Mouse (Mus musculus): ENCODE measurements at regions not wholly inside any gene's neighbourhood (a gene's known extent, or its start where the extent isn't known, plus 50 kb on each side); places are given as distances from the start of the nearest gene placed in this dataset.
A peak's percentile ranks its signal among the peaks of the same experiment; 100 is the strongest.

- H3K9me3 ChIP-seq (ENCODE audit: control insufficient read depth, low read length), result no peaks in the 10 kb centered on the region
- no peak overlapping the region for H3K27ac ChIP-seq (replicated peaks; ENCODE audit: low read depth, low read length)
- DNase-seq (ENCODE audit: low spot score) (no peak), ATAC-seq (ENCODE audit: low read depth) (no peak)
- no peaks in the 10 kb centered on the region for H3K27me3 ChIP-seq (replicated peaks; ENCODE audit: control insufficient read depth, insufficient read depth, low read length)
- H3K4me3 ChIP-seq (ENCODE audit: low read depth, low read length), result no peak overlapping the region
- no peaks in the 10 kb centered on the region for H3K36me3 ChIP-seq (ENCODE audit: control insufficient read depth, insufficient read depth, low read length)
- H3K4me1 ChIP-seq (ENCODE audit: control insufficient read depth, insufficient read depth, low read length), result no peaks in the 10 kb centered on the region
- no peak overlapping the region for H3K9ac ChIP-seq (ENCODE audit: low read depth, low read length)
- 83% methylated on average over 18 of the region's 19 CpGs for WGBS
- H3K4me2 ChIP-seq (ENCODE audit: low read depth, low read length), result no peak overlapping the region
These were observed 495.2 kb upstream of the Kif18a start for GRCm38 (mm10) chr2:108785161-108785957.

- Histone ChIP-seq H3K4me3 (ENCODE audit: low read depth, low read length) (no peak overlapping the region), H3K4me2 (ENCODE audit: low read depth, low read length) (no peak overlapping the region), H3K9me3 (ENCODE audit: control insufficient read depth, low read length) (no peaks in the 10 kb centered on the region), H3K9ac (ENCODE audit: low read depth, low read length) (no peak overlapping the region), H3K27me3 (replicated peaks; ENCODE audit: control insufficient read depth, insufficient read depth, low read length) (no peaks in the 10 kb centered on the region), H3K36me3 (ENCODE audit: control insufficient read depth, insufficient read depth, low read length) (no peaks in the 10 kb centered on the region), H3K27ac (replicated peaks; ENCODE audit: low read depth, low read length) (no peak overlapping the region), H3K4me1 (ENCODE audit: control insufficient read depth, insufficient read depth, low read length) (no peaks in the 10 kb centered on the region)
- 87% methylated on average over 7 of the region's 7 CpGs for WGBS
- ATAC-seq (ENCODE audit: low read depth) (no peak), DNase-seq (ENCODE audit: low spot score) (no peak)
These were observed 491.4 kb upstream of the Kif18a start for GRCm38 (mm10) chr2:108789166-108789565.

- ATAC-seq (ENCODE audit: low read depth), result no peak
- DNase-seq (ENCODE audit: low spot score), result peak; percentile 14
- WGBS, result 34% methylated on average over 2 of the region's 2 CpGs
- H3K9ac ChIP-seq (ENCODE audit: low read depth, low read length), result no peak overlapping the region
- no peaks in the 10 kb centered on the region for H3K9me3 ChIP-seq (ENCODE audit: control insufficient read depth, low read length)
- H3K4me2 ChIP-seq (ENCODE audit: low read depth, low read length), result no peak overlapping the region
- no peaks in the 10 kb centered on the region for H3K36me3 ChIP-seq (ENCODE audit: control insufficient read depth, insufficient read depth, low read length)
- no peak overlapping the region for H3K27ac ChIP-seq (replicated peaks; ENCODE audit: low read depth, low read length)
- no peaks in the 10 kb centered on the region for H3K27me3 ChIP-seq (replicated peaks; ENCODE audit: control insufficient read depth, insufficient read depth, low read length)
- H3K4me3 ChIP-seq (ENCODE audit: low read depth, low read length), result no peak overlapping the region
- H3K4me1 ChIP-seq (ENCODE audit: control insufficient read depth, insufficient read depth, low read length), result 0 out of 2 replicates have a peak, but pooled peaks cover 3% of the 10 kb centered on the region
These were observed 485.4 kb upstream of the Kif18a start for GRCm38 (mm10) chr2:108795145-108795544.

GRCm38 (mm10) chr2:108796816-108797581, 483.5 kb upstream of the Kif18a start:
- Histone ChIP-seq H3K36me3 (ENCODE audit: control insufficient read depth, insufficient read depth, low read length) (no peaks in the 10 kb centered on the region), H3K27ac (replicated peaks; ENCODE audit: low read depth, low read length) (no peak overlapping the region), H3K9ac (ENCODE audit: low read depth, low read length) (no peak overlapping the region), H3K4me3 (ENCODE audit: low read depth, low read length) (no peak overlapping the region), H3K27me3 (replicated peaks; ENCODE audit: control insufficient read depth, insufficient read depth, low read length) (no peaks in the 10 kb centered on the region), H3K4me2 (ENCODE audit: low read depth, low read length) (no peak overlapping the region), H3K4me1 (ENCODE audit: control insufficient read depth, insufficient read depth, low read length) (0 out of 2 replicates have a peak, but pooled peaks cover 3% of the 10 kb centered on the region), H3K9me3 (ENCODE audit: control insufficient read depth, low read length) (no peaks in the 10 kb centered on the region)
- 84% methylated on average over 2 of the region's 2 CpGs for WGBS
- DNase-seq (ENCODE audit: low spot score) (peak; percentile 4), ATAC-seq (ENCODE audit: low read depth) (no peak)

GRCm38 (mm10) chr2:108812367-108812766, 468.2 kb upstream of the Kif18a start:
- H3K9ac ChIP-seq (ENCODE audit: low read depth, low read length), result no peak overlapping the region
- no peak overlapping the region for H3K4me2 ChIP-seq (ENCODE audit: low read depth, low read length)
- no peak overlapping the region for H3K27ac ChIP-seq (replicated peaks; ENCODE audit: low read depth, low read length)
- no peaks in the 10 kb centered on the region for H3K36me3 ChIP-seq (ENCODE audit: control insufficient read depth, insufficient read depth, low read length)
- no peaks in the 10 kb centered on the region for H3K27me3 ChIP-seq (replicated peaks; ENCODE audit: control insufficient read depth, insufficient read depth, low read length)
- H3K4me1 ChIP-seq (ENCODE audit: control insufficient read depth, insufficient read depth, low read length), result no peaks in the 10 kb centered on the region
- ATAC-seq (ENCODE audit: low read depth) (no peak), DNase-seq (ENCODE audit: low spot score) (no peak)
- no peak overlapping the region for H3K4me3 ChIP-seq (ENCODE audit: low read depth, low read length)
- H3K9me3 ChIP-seq (ENCODE audit: control insufficient read depth, low read length), result no peaks in the 10 kb centered on the region

GRCm38 (mm10) chr2:108813040-108813566, 467.4 kb upstream of the Kif18a start:
- no peak overlapping the region for H3K9ac ChIP-seq (ENCODE audit: low read depth, low read length)
- no peak overlapping the region for H3K27ac ChIP-seq (replicated peaks; ENCODE audit: low read depth, low read length)
- H3K36me3 ChIP-seq (ENCODE audit: control insufficient read depth, insufficient read depth, low read length), result no peaks in the 10 kb centered on the region
- DNase-seq (ENCODE audit: low spot score) (no peak), ATAC-seq (ENCODE audit: low read depth) (no peak)
- no peaks in the 10 kb centered on the region for H3K27me3 ChIP-seq (replicated peaks; ENCODE audit: control insufficient read depth, insufficient read depth, low read length)
- no peaks in the 10 kb centered on the region for H3K9me3 ChIP-seq (ENCODE audit: control insufficient read depth, low read length)
- H3K4me3 ChIP-seq (ENCODE audit: low read depth, low read length), result no peak overlapping the region
- 72% methylated on average over 6 of the region's 6 CpGs for WGBS
- H3K4me1 ChIP-seq (ENCODE audit: control insufficient read depth, insufficient read depth, low read length), result no peaks in the 10 kb centered on the region
- H3K4me2 ChIP-seq (ENCODE audit: low read depth, low read length), result no peak overlapping the region

- H3K9ac ChIP-seq (ENCODE audit: low read depth, low read length), result no peak overlapping the region
- DNase-seq (ENCODE audit: low spot score) (no peak), ATAC-seq (ENCODE audit: low read depth) (no peak)
- no peaks in the 10 kb centered on the region for H3K36me3 ChIP-seq (ENCODE audit: control insufficient read depth, insufficient read depth, low read length)
- H3K27ac ChIP-seq (replicated peaks; ENCODE audit: low read depth, low read length), result no peak overlapping the region
- no peaks in the 10 kb centered on the region for H3K9me3 ChIP-seq (ENCODE audit: control insufficient read depth, low read length)
- H3K4me3 ChIP-seq (ENCODE audit: low read depth, low read length), result no peak overlapping the region
- H3K27me3 ChIP-seq (replicated peaks; ENCODE audit: control insufficient read depth, insufficient read depth, low read length), result no peaks in the 10 kb centered on the region
- H3K4me2 ChIP-seq (ENCODE audit: low read depth, low read length), result no peak overlapping the region
- H3K4me1 ChIP-seq (ENCODE audit: control insufficient read depth, insufficient read depth, low read length), result no peaks in the 10 kb centered on the region
These were observed 464.0 kb upstream of the Kif18a start for GRCm38 (mm10) chr2:108816579-108816978.

GRCm38 (mm10) chr2:108824025-108824424, 456.5 kb upstream of the Kif18a start:
- H3K9ac ChIP-seq (ENCODE audit: low read depth, low read length), result no peak overlapping the region
- H3K36me3 ChIP-seq (ENCODE audit: control insufficient read depth, insufficient read depth, low read length), result no peaks in the 10 kb centered on the region
- H3K4me2 ChIP-seq (ENCODE audit: low read depth, low read length), result no peak overlapping the region
- H3K9me3 ChIP-seq (ENCODE audit: control insufficient read depth, low read length), result no peaks in the 10 kb centered on the region
- H3K4me3 ChIP-seq (ENCODE audit: low read depth, low read length), result no peak overlapping the region
- no peak overlapping the region for H3K27ac ChIP-seq (replicated peaks; ENCODE audit: low read depth, low read length)
- H3K27me3 ChIP-seq (replicated peaks; ENCODE audit: control insufficient read depth, insufficient read depth, low read length), result no peaks in the 10 kb centered on the region
- peaks cover 6% of the 10 kb centered on the region; the same call in 1 of the 2 replicates for H3K4me1 ChIP-seq (ENCODE audit: control insufficient read depth, insufficient read depth, low read length)
- ATAC-seq (ENCODE audit: low read depth) (no peak), DNase-seq (ENCODE audit: low spot score) (no peak)

Measured in embryonic facial prominence, embryonic 14.5 days (tissue).